Mouse (Mus musculus): ENCODE results near the gene Snw1. TPM values are rescaled to one million over a fixed set of nuclear protein-coding genes. Genes with fewer than 3 reads are reported as not detected.

Snw1 gene
- polyA plus RNA-seq, 1 experiment from 2014 or later: 88.9 TPM

Small RNAs within 50 kb of the gene (microRNA-seq; reads per million reads assigned to microRNA genes)
- gene Mir3068: 46.9 reads per million, percentile 43 among the genes with 10 or more reads in this experiment

Other genes starting within 250 kb of the Snw1 start
- 0.52 and 0.70 TPM in 2 replicates for gene Noxred1, start 233.5 kb downstream of the Snw1 start, polyA plus RNA-seq (2015; fragmentation: Nextera tagmentation; extraction: Ambion mirVana)
- 35.2 and 37.5 TPM in 2 replicates for gene Vipas39, start 206.0 kb downstream of the Snw1 start, polyA plus RNA-seq (2015; fragmentation: Nextera tagmentation; extraction: Ambion mirVana)
- gene Ahsa1, start 205.8 kb downstream of the Snw1 start, polyA plus RNA-seq (2015; fragmentation: Nextera tagmentation; extraction: Ambion mirVana): 185 and 191 TPM in 2 replicates
- 0.38 and 0.69 TPM in 2 replicates for gene Ism2, start 172.6 kb downstream of the Snw1 start, polyA plus RNA-seq (2015; fragmentation: Nextera tagmentation; extraction: Ambion mirVana)
- gene Sptlc2, start 83.9 kb downstream of the Snw1 start, polyA plus RNA-seq (2015; fragmentation: Nextera tagmentation; extraction: Ambion mirVana): 68.0 and 69.8 TPM in 2 replicates
- gene Slirp, start 28.4 kb downstream of the Snw1 start, polyA plus RNA-seq (2015; fragmentation: Nextera tagmentation; extraction: Ambion mirVana): 217 and 223 TPM in 2 replicates
- gene Alkbh1, start 28.3 kb downstream of the Snw1 start, polyA plus RNA-seq (2015; fragmentation: Nextera tagmentation; extraction: Ambion mirVana): 33.9 and 37.5 TPM in 2 replicates
- not detected in 2 replicates for gene Gm5788, start 22.4 kb upstream of the Snw1 start, polyA plus RNA-seq (2015; fragmentation: Nextera tagmentation; extraction: Ambion mirVana)
- not detected in 2 replicates for gene Gm8300, start 42.0 kb upstream of the Snw1 start, polyA plus RNA-seq (2015; fragmentation: Nextera tagmentation; extraction: Ambion mirVana)
- not detected in 2 replicates for gene Oog1, start 130.4 kb upstream of the Snw1 start, polyA plus RNA-seq (2015; fragmentation: Nextera tagmentation; extraction: Ambion mirVana)
- not detected in 2 replicates for gene Gm4027, start 146.6 kb upstream of the Snw1 start, polyA plus RNA-seq (2015; fragmentation: Nextera tagmentation; extraction: Ambion mirVana)
- gene Gm16381, start 172.3 kb upstream of the Snw1 start, polyA plus RNA-seq (2015; fragmentation: Nextera tagmentation; extraction: Ambion mirVana): not detected in 2 replicates

Measured in heart, embryonic 16.5 days (tissue).